Mouse (Mus musculus) embryo, embryonic 10.5 days (tissue): ENCODE measurements around the gene Spire2.

Source experiments
- DNase-seq: peaks from one replicate; pipeline ENCODE4 v3.0.0-alpha.2; 2015; ENCODE audit warnings: low spot score

Spire2 gene

GRCm38 (mm10) chr8:123416944-123417555 is 84.5 kb downstream of the Spire2 start:
- no peak for DNase-seq
